Mouse (Mus musculus) erythroblast, embryonic 14.5 days (primary cell): Measurements from ENCODE around the gene Accs.

Source experiments
- GATA1 ChIP-seq: IDR thresholded peaks from 2 replicates; pipeline ENCODE4 v1.6.1; 2012; ENCODE audit warnings: low read length, inconsistent platforms, mixed read lengths
- TAL1 ChIP-seq: IDR thresholded peaks from 3 replicates; pipeline ENCODE4 v1.6.1; 2012; ENCODE audit warnings: low read length, inconsistent platforms, mixed read lengths

GRCm38 (mm10) chr2:93823519-93823918, 26.2 kb downstream of the Accs start:
- TF ChIP-seq TAL1 (no peak), GATA1 (no peak)
